Mouse (Mus musculus) CH12.LX (cell line): Measurements from ENCODE around the gene Eepd1. TPM values are rescaled to one million over a fixed set of nuclear protein-coding genes. Genes with fewer than 3 reads are reported as not detected.

ENCODE experiments used
- DNase-seq: peaks from one replicate; pipeline ENCODE4 v3.0.0-alpha.2; 2013; ENCODE audit errors: extremely low read depth
- H3K27ac ChIP-seq: 2 replicates; pipeline ENCODE4 v1.5.1; 2012; ENCODE audit warnings: low read depth, mild to moderate bottlenecking, control low read depth, moderate library complexity; ENCODE audit not compliant: insufficient read depth
- H3K27me3 ChIP-seq: replicated peaks from 2 replicates; pipeline ENCODE3; 2012; ENCODE audit warnings: inconsistent platforms
- H3K36me3 ChIP-seq, 2 experiments: replicated peaks in 1 of 2; 2 replicates each; pipeline versions ENCODE3 to v1.6.1; 2012; ENCODE audit warnings: inconsistent platforms in 1 of 2, low read length in 1 of 2, mild to moderate bottlenecking in 1 of 2, mixed read lengths in 1 of 2, moderate library complexity in 1 of 2; ENCODE audit not compliant: control insufficient read depth in 1 of 2, insufficient read depth in 1 of 2
- H3K4me1 ChIP-seq, 2 experiments: 2 replicates each; pipeline ENCODE4 v1.6.1; 2012; ENCODE audit warnings: inconsistent platforms in 1 of 2, moderate library complexity in 1 of 2; ENCODE audit not compliant: insufficient read depth in 2 of 2, control insufficient read depth in 1 of 2
- H3K4me2 ChIP-seq: 2 replicates; pipeline ENCODE4 v1.6.1; 2012; ENCODE audit warnings: low read depth, mild to moderate bottlenecking, control low read depth; ENCODE audit not compliant: poor library complexity, insufficient read depth, severe bottlenecking
- H3K4me3 ChIP-seq, 3 experiments: fragments of 150-350 bp in 1 of 3; sonication (generic) in 1 of 3; replicated peaks in 1 of 3; 2 replicates each; pipeline versions ENCODE3 to v1.5.1; 2011 to 2012; ENCODE audit warnings: low read depth in 2 of 3, low read length in 2 of 3, mild to moderate bottlenecking in 2 of 3, moderate library complexity in 2 of 3, control low read depth in 1 of 3, improper control_type of control experiment in 1 of 3, inconsistent platforms in 1 of 3, mixed read lengths in 1 of 3; ENCODE audit not compliant: poor library complexity in 1 of 3
- H3K79me2 ChIP-seq: replicated peaks from 2 replicates; pipeline ENCODE4 v1.6.1; 2012; ENCODE audit warnings: mild to moderate bottlenecking, moderate library complexity; ENCODE audit not compliant: control insufficient read depth, poor library complexity, insufficient read depth, severe bottlenecking; ENCODE audit errors: extremely low read depth
- H3K9ac ChIP-seq: 2 replicates; pipeline ENCODE4 v1.6.1; 2012; ENCODE audit warnings: low read depth, mild to moderate bottlenecking, control low read depth, moderate library complexity; ENCODE audit not compliant: insufficient read depth
- H3K9me3 ChIP-seq: replicated peaks from 2 replicates; pipeline ENCODE3; 2012; ENCODE audit warnings: low read length, inconsistent platforms, mixed read lengths
- BHLHE40 ChIP-seq: IDR thresholded peaks from 2 replicates; pipeline ENCODE4 v1.6.1; 2011; ENCODE audit warnings: mild to moderate bottlenecking, low read depth, low read length, improper control_type of control experiment
- CHD1 ChIP-seq: IDR thresholded peaks from 2 replicates; pipeline ENCODE4 v1.6.1; 2012; ENCODE audit warnings: low read depth, low read length, improper control_type of control experiment, inconsistent platforms
- CHD2 ChIP-seq: IDR thresholded peaks from 2 replicates; pipeline ENCODE4 v1.6.1; 2011; ENCODE audit warnings: low read length, improper control_type of control experiment
- ELF1 ChIP-seq: IDR thresholded peaks from 2 replicates; pipeline ENCODE4 v1.6.1; 2014; ENCODE audit warnings: low read depth, mild to moderate bottlenecking, inconsistent platforms, low read length, improper control_type of control experiment
- GABPA ChIP-seq: IDR thresholded peaks from 2 replicates; pipeline ENCODE4 v1.6.1; 2012; ENCODE audit warnings: low read depth, low read length, improper control_type of control experiment, inconsistent platforms; ENCODE audit not compliant: insufficient replicate concordance
- HCFC1 ChIP-seq: IDR thresholded peaks from 2 replicates; pipeline ENCODE4 v1.6.1; 2012; ENCODE audit warnings: low read depth, mild to moderate bottlenecking, inconsistent platforms, low read length, improper control_type of control experiment
- IRF4 ChIP-seq: IDR thresholded peaks from 2 replicates; pipeline ENCODE4 v1.6.1; 2014; ENCODE audit warnings: low read depth, mild to moderate bottlenecking, inconsistent platforms, low read length, improper control_type of control experiment
- JUN ChIP-seq: IDR thresholded peaks from 2 replicates; pipeline ENCODE4 v1.6.1; 2011; ENCODE audit warnings: low read depth, mild to moderate bottlenecking, low read length, improper control_type of control experiment, moderate library complexity; ENCODE audit not compliant: insufficient read depth
- JUND ChIP-seq: conservative IDR thresholded peaks from 2 replicates; pipeline ENCODE4 v1.6.1; 2011; ENCODE audit warnings: low read depth, low read length, improper control_type of control experiment
- KAT2A ChIP-seq: IDR thresholded peaks from 2 replicates; pipeline ENCODE4 v1.6.1; 2012; ENCODE audit warnings: low read length, improper control_type of control experiment, inconsistent platforms; ENCODE audit not compliant: insufficient replicate concordance
- MAX ChIP-seq: IDR thresholded peaks from 2 replicates; pipeline ENCODE4 v1.6.1; 2011; ENCODE audit warnings: low read length, improper control_type of control experiment
- MAZ ChIP-seq: IDR thresholded peaks from 2 replicates; pipeline ENCODE4 v1.6.1; 2012; ENCODE audit warnings: low read depth, mild to moderate bottlenecking, inconsistent platforms, low read length, improper control_type of control experiment, moderate library complexity
- MXI1 ChIP-seq: IDR thresholded peaks from 2 replicates; pipeline ENCODE4 v1.6.1; 2011; ENCODE audit warnings: mild to moderate bottlenecking, low read depth, low read length, improper control_type of control experiment
- MYC ChIP-seq: IDR thresholded peaks from 2 replicates; pipeline ENCODE4 v1.6.1; 2011; ENCODE audit warnings: low read depth, mild to moderate bottlenecking, improper control_type of control experiment, low read length
- NRF1 ChIP-seq: IDR thresholded peaks from 2 replicates; pipeline ENCODE4 v1.6.1; 2014; ENCODE audit warnings: low read depth, mild to moderate bottlenecking, inconsistent platforms, low read length, improper control_type of control experiment, moderate library complexity
- POLR2A ChIP-seq: IDR thresholded peaks from 2 replicates; pipeline ENCODE4 v1.6.1; 2011; ENCODE audit warnings: low read depth, mild to moderate bottlenecking, improper control_type of control experiment, low read length
- RAD21 ChIP-seq: IDR thresholded peaks from 2 replicates; pipeline ENCODE4 v1.6.1; 2011; ENCODE audit warnings: low read depth, mild to moderate bottlenecking, low read length, improper control_type of control experiment, moderate library complexity
- RCOR1 ChIP-seq: conservative IDR thresholded peaks from 2 replicates; pipeline ENCODE4 v1.6.1; 2012; ENCODE audit warnings: low read depth, mild to moderate bottlenecking, inconsistent platforms, low read length, improper control_type of control experiment
- SIN3A ChIP-seq: IDR thresholded peaks from 2 replicates; pipeline ENCODE4 v1.6.1; 2012; ENCODE audit warnings: low read length, improper control_type of control experiment, inconsistent platforms
- SMC3 ChIP-seq: IDR thresholded peaks from 2 replicates; pipeline ENCODE4 v1.6.1; 2011; ENCODE audit warnings: low read depth, low read length, improper control_type of control experiment
- UBTF ChIP-seq: IDR thresholded peaks from 2 replicates; pipeline ENCODE4 v1.6.1; 2012; ENCODE audit warnings: low read depth, mild to moderate bottlenecking, inconsistent platforms, low read length, improper control_type of control experiment, moderate library complexity
- USF1 ChIP-seq: IDR thresholded peaks from 2 replicates; pipeline ENCODE4 v1.6.1; 2014; ENCODE audit warnings: low read depth, mild to moderate bottlenecking, inconsistent platforms, low read length, improper control_type of control experiment
- USF2 ChIP-seq: conservative IDR thresholded peaks from 2 replicates; pipeline ENCODE4 v1.6.1; 2011; ENCODE audit warnings: low read depth, low read length, improper control_type of control experiment
- ZC3H11A ChIP-seq: IDR thresholded peaks from 2 replicates; pipeline ENCODE4 v1.6.1; 2012; ENCODE audit warnings: low read depth, mild to moderate bottlenecking, inconsistent platforms, low read length, improper control_type of control experiment
- ZMIZ1 ChIP-seq: IDR thresholded peaks from 2 replicates; pipeline ENCODE4 v1.6.1; 2012; ENCODE audit warnings: low read depth, mild to moderate bottlenecking, inconsistent platforms, low read length, improper control_type of control experiment
- ZNF384 ChIP-seq: IDR thresholded peaks from 2 replicates; pipeline ENCODE4 v1.6.1; 2012; ENCODE audit warnings: low read depth, low read length, improper control_type of control experiment, inconsistent platforms
- dilution Hi-C: fragments of 300-500 bp; cut with MboI; formaldehyde crosslinking; loops from 2 replicates; pipeline ENCODE4 v1.14.3; 2020; ENCODE audit warnings: low sequenced_read_pairs; ENCODE audit not compliant: extremely low pct_unique_long_range_greater_than_20kb, extremely low pct_ligation_motif_present
- in situ Hi-C: fragments of 300-500 bp; cut with MboI; formaldehyde crosslinking; loops from 3 replicates; pipeline ENCODE4 v1.14.3; 2019; ENCODE audit warnings: low sequenced_read_pairs, low pct_ligation_motif_present, low pct_unique_long_range_greater_than_20kb, mixed read lengths
- polyA plus RNA-seq: library from polyadenylated mRNA; unstranded; fragments of >175 nt; gene quantifications from 2 replicates; pipeline ENCODE4 v1.2.1, GENCODE M21; 2012; ENCODE audit warnings: low read depth; ENCODE audit not compliant: insufficient read length
- total RNA-seq, 2 experiments: library from RNA; depleted of rRNA; stranded (reverse); fragments of 300-350 nt in 1 of 2; fragments of >200 nt in 1 of 2; gene quantifications; 2 replicates each; pipeline ENCODE4 v1.2.3; 2012 to 2014

Eepd1 gene
- total and polyA plus RNA-seq, 3 experiments = 1.3 to 2.5 (median 2.2) TPM

DNA sequence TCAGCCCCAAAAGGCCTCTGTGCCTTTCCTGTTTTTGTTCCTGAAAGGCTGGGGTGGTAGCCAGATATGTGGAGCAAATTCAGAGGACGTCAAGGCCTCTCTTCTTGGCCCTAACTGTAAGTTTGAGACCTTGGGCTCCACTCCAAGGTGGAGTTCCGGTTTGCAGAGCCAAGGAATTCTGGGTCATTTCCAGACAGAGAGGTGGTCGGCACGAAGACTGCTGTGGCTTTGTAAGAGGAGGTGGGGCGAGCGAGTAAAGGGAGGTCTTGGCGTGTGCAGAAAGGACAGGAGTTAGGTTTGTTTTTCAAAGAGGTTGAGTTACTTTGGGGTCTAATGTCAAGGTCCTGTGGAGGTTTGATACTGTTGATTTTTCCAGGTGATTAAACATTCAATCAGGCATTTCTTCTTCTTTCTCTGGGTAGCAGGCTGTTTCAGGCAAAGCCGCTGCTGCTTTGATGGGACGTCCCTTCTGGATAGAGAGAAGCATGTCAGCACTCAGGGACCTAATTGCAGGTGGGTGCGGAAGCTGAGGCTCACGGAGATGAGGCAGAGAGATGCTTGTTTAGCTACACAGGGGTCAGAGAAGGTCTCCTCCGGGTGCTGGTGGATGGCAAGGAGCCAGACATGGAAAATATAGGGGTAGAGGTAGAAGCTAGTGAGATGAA lies 6.2 kb downstream of the Eepd1 start:
- Histone ChIP-seq H3K36me3 (peaks cover 0 to 5% of the 10 kb centered on the region in 2 experiments), H3K9ac (no peak overlapping the region), H3K9me3 (no peaks in the 10 kb centered on the region)
- TF ChIP-seq USF2 (no peak), RAD21 (no peak), NRF1 (no peak), SIN3A (no peak), MAX (no peak), USF1 (no peak), UBTF (no peak), GABPA (no peak), JUND (no peak), KAT2A (no peak), JUN (no peak), CHD2 (no peak), HCFC1 (no peak), CHD1 (no peak), IRF4 (no peak), BHLHE40 (no peak), POLR2A (no peak), SMC3 (no peak), ELF1 (no peak), MYC (no peak)
- TF ChIP-seq, all 38 proteins: peak for 0
- Histone ChIP-seq H3K4me1 (peaks cover 4 to 29% of the 10 kb centered on the region in 2 experiments; a peak in 3 of 4 replicates), H3K4me3 (no peak overlapping the region), H3K4me2 (no peak overlapping the region), H3K79me2 (no peaks in the 10 kb centered on the region), H3K27me3 (no peaks in the 10 kb centered on the region), H3K27ac (no peak overlapping the region)
- dilution Hi-C loops (no loop called here), in situ Hi-C loops (loop anchor here (10.0 kb wide), 1 partner anchor 97 kb away; no protein-coding TSS in a partner anchor)
- DNase-seq = no peak

DNA sequence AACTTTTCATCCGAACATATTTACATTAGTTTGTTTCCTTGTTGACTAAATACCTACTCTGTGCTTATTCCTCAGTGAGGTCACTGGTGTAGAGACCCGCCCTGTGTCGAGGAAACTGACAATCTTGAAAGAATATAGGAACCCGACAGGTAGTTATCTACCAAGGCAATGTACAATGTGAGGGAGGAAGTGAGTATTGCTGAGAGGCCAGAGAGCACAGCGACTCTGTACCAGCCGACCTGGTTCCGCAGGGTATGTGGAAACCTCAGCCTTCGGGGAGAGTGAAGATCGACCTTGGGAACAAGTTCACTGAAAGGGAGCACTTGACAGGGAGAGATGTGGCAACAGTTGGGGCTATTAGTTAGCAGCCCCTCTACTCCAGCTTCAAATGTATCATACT lies 7.2 kb downstream of the Eepd1 start:
- H3K36me3 ChIP-seq = peaks cover 0 to 5% of the 10 kb centered on the region in 2 experiments
- no peak overlapping the region for H3K27ac ChIP-seq
- peaks cover 2 to 27% of the 10 kb centered on the region in 2 experiments; a peak in 3 of 4 replicates for H3K4me1 ChIP-seq
- dilution Hi-C loops = no loop called here
- DNase-seq = no peak
- no peak overlapping the region for H3K4me2 ChIP-seq
- H3K9me3 ChIP-seq = no peaks in the 10 kb centered on the region
- in situ Hi-C loops = loop anchor here (10.0 kb wide), 1 partner anchor 96 kb away; no protein-coding TSS in a partner anchor
- H3K79me2 ChIP-seq = no peaks in the 10 kb centered on the region
- no peak overlapping the region for H3K9ac ChIP-seq
- TF ChIP-seq ZMIZ1 = no peak
- no peak for TF ChIP-seq BHLHE40
- TF ChIP-seq SIN3A = no peak
- no peak for TF ChIP-seq MAZ
- no peak for TF ChIP-seq MXI1
- no peak for TF ChIP-seq KAT2A
- TF ChIP-seq ZNF384 = no peak
- TF ChIP-seq ZC3H11A = no peak
- TF ChIP-seq RCOR1 = no peak
- no peak for TF ChIP-seq UBTF
- H3K4me3 ChIP-seq = no peak overlapping the region
- H3K27me3 ChIP-seq = no peaks in the 10 kb centered on the region
